Comparison of ENCODE assay signal across 14 mouse cellular contexts in genomic region chr9:86981551-86981950, GRCm38 (mm10). TPM values are rescaled to one million over a fixed set of nuclear protein-coding genes. Genes with fewer than 3 reads are reported as not detected.
DNase-seq lines count a peak whose midpoint lies in the region; ATAC-seq and TF ChIP-seq lines count a peak whose summit lies in the region.
"Had no signal": no experiment of that assay in that cellular context is flagged by ENCODE, and none has a peak within 500 bp of the region (broad histone marks: within the 10 kb centered on the region; RNA-seq: fewer than 3 reads in every experiment).

No protein-coding gene starts in this region.

- H3K4me3 ChIP-seq in intestine, embryonic 14.5 days (ENCODE audit: low read depth, low read length): no peak overlapping the region
- H3K4me3 ChIP-seq in intestine, postnatal 0 days (ENCODE audit: low read depth, low read length): no peak overlapping the region
- H3K4me3 ChIP-seq in neural tube, embryonic 13.5 days: no peak overlapping the region
- H3K4me3 ChIP-seq in neural tube, embryonic 15.5 days (replicated peaks): no peak overlapping the region
- H3K4me3 ChIP-seq: left cerebral cortex, adult 2 months had no signal

- H3K4me1 ChIP-seq in intestine, embryonic 14.5 days (replicated peaks; ENCODE audit: control insufficient read depth, insufficient read depth, low read length): no peaks in the 10 kb centered on the region
- no peaks in the 10 kb centered on the region for H3K4me1 ChIP-seq in intestine, postnatal 0 days (replicated peaks; ENCODE audit: control insufficient read depth, insufficient read depth, low read length)
- H3K4me1 ChIP-seq in neural tube, embryonic 13.5 days (replicated peaks): no peaks in the 10 kb centered on the region
- no peaks in the 10 kb centered on the region for H3K4me1 ChIP-seq in neural tube, embryonic 15.5 days

- no peak for TF ChIP-seq CTCF in intestine, postnatal 0 days (IDR thresholded peaks at IDR 0.05; ENCODE audit: low read depth)

- H3K36me3 ChIP-seq in intestine, embryonic 14.5 days (ENCODE audit: control insufficient read depth, insufficient read depth, low read length): no peaks in the 10 kb centered on the region
- no peaks in the 10 kb centered on the region for H3K36me3 ChIP-seq in intestine, postnatal 0 days (ENCODE audit: control insufficient read depth, insufficient read depth)
- H3K36me3 ChIP-seq in neural tube, embryonic 13.5 days: no peaks in the 10 kb centered on the region
- no peaks in the 10 kb centered on the region for H3K36me3 ChIP-seq in neural tube, embryonic 15.5 days

- 16% methylated on average over 10 of the region's 10 CpGs for WGBS in intestine, embryonic 14.5 days
- WGBS in intestine, postnatal 0 days: 16% methylated on average over 10 of the region's 10 CpGs
- WGBS in neural tube, embryonic 13.5 days: 22% methylated on average over 10 of the region's 10 CpGs
- 21% methylated on average over 10 of the region's 10 CpGs for WGBS in neural tube, embryonic 15.5 days

- no peak overlapping the region for H3K9ac ChIP-seq in intestine, embryonic 14.5 days (ENCODE audit: low read length)
- no peak overlapping the region for H3K9ac ChIP-seq in intestine, postnatal 0 days (ENCODE audit: low read depth, low read length)
- no peak overlapping the region for H3K9ac ChIP-seq in neural tube, embryonic 13.5 days
- no peak overlapping the region for H3K9ac ChIP-seq in neural tube, embryonic 15.5 days (replicated peaks)
- H3K9ac ChIP-seq: liver, embryonic 14.5 days had no signal

- no peak overlapping the region for H3K27ac ChIP-seq in intestine, embryonic 14.5 days (ENCODE audit: low read depth)
- no peak overlapping the region for H3K27ac ChIP-seq in intestine, postnatal 0 days (ENCODE audit: low read depth, low read length)
- H3K27ac ChIP-seq in neural tube, embryonic 13.5 days (replicated peaks): no peak overlapping the region
- H3K27ac ChIP-seq in neural tube, embryonic 15.5 days (replicated peaks): no peak overlapping the region
- H3K27ac ChIP-seq: left cerebral cortex, adult 2 months; liver, embryonic 14.5 days had no signal

- DNase-seq in intestine, embryonic 14.5 days (ENCODE audit: low spot score): no peak
- DNase-seq in frontal cortex, adult 2 months (ENCODE audit: extremely low spot score in 1 of 2, low spot score in 1 of 2): no peak
- DNase-seq in kidney, postnatal 10 days: no peak
- DNase-seq: cerebellum, adult 9-11 months; kidney, postnatal 14 days; midbrain, embryonic 14.5 days had no signal

- H3K4me2 ChIP-seq in intestine, embryonic 14.5 days (ENCODE audit: low read length): no peak overlapping the region
- H3K4me2 ChIP-seq in intestine, postnatal 0 days (replicated peaks; ENCODE audit: low read depth): no peak overlapping the region
- H3K4me2 ChIP-seq in neural tube, embryonic 13.5 days: no peak overlapping the region
- no peak overlapping the region for H3K4me2 ChIP-seq in neural tube, embryonic 15.5 days
- H3K4me2 ChIP-seq: heart, embryonic 11.5 days had no signal

- H3K9me3 ChIP-seq in intestine, embryonic 14.5 days (ENCODE audit: control insufficient read depth, low read length): no peaks in the 10 kb centered on the region
- H3K9me3 ChIP-seq in intestine, postnatal 0 days (ENCODE audit: control insufficient read depth): no peaks in the 10 kb centered on the region
- no peaks in the 10 kb centered on the region for H3K9me3 ChIP-seq in neural tube, embryonic 13.5 days
- no peaks in the 10 kb centered on the region for H3K9me3 ChIP-seq in neural tube, embryonic 15.5 days (replicated peaks)

- ATAC-seq in intestine, embryonic 14.5 days (replicated peaks; ENCODE audit: low FRiP score, low TSS enrichment, low read depth): 0 out of 2 replicates have a peak, but pooled peaks have one; percentile 40
- ATAC-seq in intestine, postnatal 0 days: no peak
- ATAC-seq in neural tube, embryonic 13.5 days (ENCODE audit: low read depth): 0 out of 2 replicates have a peak, but pooled peaks have one; percentile 53
- no peak for ATAC-seq in neural tube, embryonic 15.5 days (ENCODE audit: low FRiP score)
- ATAC-seq in granulocyte monocyte progenitor cell, adult 5-6 weeks (replicated peaks; ENCODE audit: poor library complexity, severe bottlenecking): peak; percentile 66

- no peaks in the 10 kb centered on the region for H3K27me3 ChIP-seq in intestine, embryonic 14.5 days (replicated peaks; ENCODE audit: control insufficient read depth, insufficient read depth, low read length)
- no peaks in the 10 kb centered on the region for H3K27me3 ChIP-seq in intestine, postnatal 0 days (replicated peaks; ENCODE audit: control insufficient read depth, insufficient read depth, low read length)
- no peaks in the 10 kb centered on the region for H3K27me3 ChIP-seq in neural tube, embryonic 13.5 days
- H3K27me3 ChIP-seq in neural tube, embryonic 15.5 days (replicated peaks): no peaks in the 10 kb centered on the region

RNA-seq across cellular contexts. Expression of gene Ripply2, which starts 33.8 kb away (rescaled TPM):
- 0.35 TPM in 1 of 2 replicates, not detected in the other for polyA plus RNA-seq in intestine, embryonic 14.5 days (2014; fragmentation: Nextera tagmentation; extraction: Ambion mirVana)
- polyA plus RNA-seq in intestine, postnatal 0 days (2015; fragmentation: Nextera tagmentation; extraction: Ambion mirVana): not detected in 2 replicates
- polyA plus RNA-seq in neural tube, embryonic 13.5 days (2015; fragmentation: Nextera tagmentation; extraction: Ambion mirVana): 6.0 and 6.1 TPM in 2 replicates
- polyA plus RNA-seq in neural tube, embryonic 15.5 days (2015; fragmentation: Nextera tagmentation; extraction: Ambion mirVana): 7.3 and 10.7 TPM in 2 replicates
- total RNA-seq in granulocyte monocyte progenitor cell, adult 5-6 weeks (2014; fragmentation: Nextera tagmentation): not detected in 2 replicates
- not detected in 2 replicates for total RNA-seq in granulocyte monocyte progenitor cell, adult 5-6 weeks (2017)
- 7.8 and 8.9 TPM in 2 replicates for polyA plus RNA-seq in frontal cortex, adult 2 months (2012; rRNA removed)
- total RNA-seq: gastrocnemius, adult 8-10 months had no signal
- polyA plus RNA-seq: liver, embryonic 14.5 days had no signal

RNA-seq across cellular contexts. Expression of gene Cyb5r4, which starts 40.3 kb away (rescaled TPM):
- 49.7 and 52.9 TPM in 2 replicates for polyA plus RNA-seq in intestine, embryonic 14.5 days (2014; fragmentation: Nextera tagmentation; extraction: Ambion mirVana)
- polyA plus RNA-seq in intestine, postnatal 0 days (2015; fragmentation: Nextera tagmentation; extraction: Ambion mirVana): 56.4 and 61.4 TPM in 2 replicates
- 93.5 and 94.9 TPM in 2 replicates for polyA plus RNA-seq in neural tube, embryonic 13.5 days (2015; fragmentation: Nextera tagmentation; extraction: Ambion mirVana)
- polyA plus RNA-seq in neural tube, embryonic 15.5 days (2015; fragmentation: Nextera tagmentation; extraction: Ambion mirVana): 59.6 and 62.3 TPM in 2 replicates
- 101 and 102 TPM in 2 replicates for total RNA-seq in granulocyte monocyte progenitor cell, adult 5-6 weeks (2014; fragmentation: Nextera tagmentation)
- 97.9 and 125 TPM in 2 replicates for total RNA-seq in granulocyte monocyte progenitor cell, adult 5-6 weeks (2017)
- 31.1 and 34.4 TPM in 2 replicates for polyA plus RNA-seq in frontal cortex, adult 2 months (2012; rRNA removed)

Comparison
In these comparisons a context has a peak if more than half of its experiments do, and no peak if none do; other contexts are left out.
1. ATAC-seq: peak in intestine, embryonic 14.5 days (single experiment), neural tube, embryonic 13.5 days (single experiment) and granulocyte monocyte progenitor cell, adult 5-6 weeks (single experiment); none in intestine, postnatal 0 days (single experiment) and neural tube, embryonic 15.5 days (single experiment).